Mouse (Mus musculus) CH12.LX (cell line): ENCODE results near the gene Ythdf1. TPM values are rescaled to one million over a fixed set of nuclear protein-coding genes. Genes with fewer than 3 reads are reported as not detected.

ENCODE experiments used
- DNase-seq: peaks from one replicate; pipeline ENCODE4 v3.0.0-alpha.2; 2013; ENCODE audit errors: extremely low read depth
- H3K27ac ChIP-seq: 2 replicates; pipeline ENCODE4 v1.5.1; 2012; ENCODE audit warnings: low read depth, mild to moderate bottlenecking, control low read depth, moderate library complexity; ENCODE audit not compliant: insufficient read depth
- H3K27me3 ChIP-seq: replicated peaks from 2 replicates; pipeline ENCODE3; 2012; ENCODE audit warnings: inconsistent platforms
- H3K36me3 ChIP-seq, 2 experiments: replicated peaks in 1 of 2; 2 replicates each; pipeline versions ENCODE3 to v1.6.1; 2012; ENCODE audit warnings: inconsistent platforms in 1 of 2, low read length in 1 of 2, mild to moderate bottlenecking in 1 of 2, mixed read lengths in 1 of 2, moderate library complexity in 1 of 2; ENCODE audit not compliant: control insufficient read depth in 1 of 2, insufficient read depth in 1 of 2
- H3K4me1 ChIP-seq, 2 experiments: 2 replicates each; pipeline ENCODE4 v1.6.1; 2012; ENCODE audit warnings: inconsistent platforms in 1 of 2, moderate library complexity in 1 of 2; ENCODE audit not compliant: insufficient read depth in 2 of 2, control insufficient read depth in 1 of 2
- H3K4me2 ChIP-seq: 2 replicates; pipeline ENCODE4 v1.6.1; 2012; ENCODE audit warnings: low read depth, mild to moderate bottlenecking, control low read depth; ENCODE audit not compliant: poor library complexity, insufficient read depth, severe bottlenecking
- H3K4me3 ChIP-seq, 3 experiments: fragments of 150-350 bp in 1 of 3; sonication (generic) in 1 of 3; replicated peaks in 1 of 3; 2 replicates each; pipeline versions ENCODE3 to v1.5.1; 2011 to 2012; ENCODE audit warnings: low read depth in 2 of 3, low read length in 2 of 3, mild to moderate bottlenecking in 2 of 3, moderate library complexity in 2 of 3, control low read depth in 1 of 3, improper control_type of control experiment in 1 of 3, inconsistent platforms in 1 of 3, mixed read lengths in 1 of 3; ENCODE audit not compliant: poor library complexity in 1 of 3
- H3K79me2 ChIP-seq: replicated peaks from 2 replicates; pipeline ENCODE4 v1.6.1; 2012; ENCODE audit warnings: mild to moderate bottlenecking, moderate library complexity; ENCODE audit not compliant: control insufficient read depth, poor library complexity, insufficient read depth, severe bottlenecking; ENCODE audit errors: extremely low read depth
- H3K9ac ChIP-seq: 2 replicates; pipeline ENCODE4 v1.6.1; 2012; ENCODE audit warnings: low read depth, mild to moderate bottlenecking, control low read depth, moderate library complexity; ENCODE audit not compliant: insufficient read depth
- H3K9me3 ChIP-seq: replicated peaks from 2 replicates; pipeline ENCODE3; 2012; ENCODE audit warnings: low read length, inconsistent platforms, mixed read lengths
- BHLHE40 ChIP-seq: IDR thresholded peaks from 2 replicates; pipeline ENCODE4 v1.6.1; 2011; ENCODE audit warnings: mild to moderate bottlenecking, low read depth, low read length, improper control_type of control experiment
- CHD2 ChIP-seq: IDR thresholded peaks from 2 replicates; pipeline ENCODE4 v1.6.1; 2011; ENCODE audit warnings: low read length, improper control_type of control experiment
- CTCF ChIP-seq, 2 experiments: IDR thresholded peaks in 1 of 2; conservative IDR thresholded peaks in 1 of 2; 2 replicates each; pipeline ENCODE4 v1.5.1; 2011 to 2012; ENCODE audit warnings: low read depth in 2 of 2, low read length in 2 of 2, improper control_type of control experiment in 1 of 2, inconsistent platforms in 1 of 2, mild to moderate bottlenecking in 1 of 2, moderate library complexity in 1 of 2
- E2F4 ChIP-seq: IDR thresholded peaks from 2 replicates; pipeline ENCODE4 v1.6.1; 2011; ENCODE audit warnings: low read depth, low read length, improper control_type of control experiment; ENCODE audit not compliant: insufficient replicate concordance
- ELF1 ChIP-seq: IDR thresholded peaks from 2 replicates; pipeline ENCODE4 v1.6.1; 2014; ENCODE audit warnings: low read depth, mild to moderate bottlenecking, inconsistent platforms, low read length, improper control_type of control experiment
- EP300 ChIP-seq: IDR thresholded peaks from 2 replicates; pipeline ENCODE4 v1.6.1; 2011; ENCODE audit warnings: low read length, improper control_type of control experiment
- ETS1 ChIP-seq: conservative IDR thresholded peaks from 2 replicates; pipeline ENCODE4 v1.6.1; 2012; ENCODE audit warnings: low read depth, mild to moderate bottlenecking, inconsistent platforms, low read length, improper control_type of control experiment, moderate library complexity
- HCFC1 ChIP-seq: IDR thresholded peaks from 2 replicates; pipeline ENCODE4 v1.6.1; 2012; ENCODE audit warnings: low read depth, mild to moderate bottlenecking, inconsistent platforms, low read length, improper control_type of control experiment
- IRF4 ChIP-seq: IDR thresholded peaks from 2 replicates; pipeline ENCODE4 v1.6.1; 2014; ENCODE audit warnings: low read depth, mild to moderate bottlenecking, inconsistent platforms, low read length, improper control_type of control experiment
- JUN ChIP-seq: IDR thresholded peaks from 2 replicates; pipeline ENCODE4 v1.6.1; 2011; ENCODE audit warnings: low read depth, mild to moderate bottlenecking, low read length, improper control_type of control experiment, moderate library complexity; ENCODE audit not compliant: insufficient read depth
- JUND ChIP-seq: conservative IDR thresholded peaks from 2 replicates; pipeline ENCODE4 v1.6.1; 2011; ENCODE audit warnings: low read depth, low read length, improper control_type of control experiment
- KAT2A ChIP-seq: IDR thresholded peaks from 2 replicates; pipeline ENCODE4 v1.6.1; 2012; ENCODE audit warnings: low read length, improper control_type of control experiment, inconsistent platforms; ENCODE audit not compliant: insufficient replicate concordance
- MAFK ChIP-seq: IDR thresholded peaks from 2 replicates; pipeline ENCODE4 v1.6.1; 2011; ENCODE audit warnings: low read length, improper control_type of control experiment; ENCODE audit not compliant: insufficient replicate concordance
- MAZ ChIP-seq: IDR thresholded peaks from 2 replicates; pipeline ENCODE4 v1.6.1; 2012; ENCODE audit warnings: low read depth, mild to moderate bottlenecking, inconsistent platforms, low read length, improper control_type of control experiment, moderate library complexity
- MEF2A ChIP-seq: IDR thresholded peaks from 2 replicates; pipeline ENCODE4 v1.6.1; 2014; ENCODE audit warnings: low read depth, mild to moderate bottlenecking, inconsistent platforms, low read length, improper control_type of control experiment, borderline replicate concordance
- MYC ChIP-seq: IDR thresholded peaks from 2 replicates; pipeline ENCODE4 v1.6.1; 2011; ENCODE audit warnings: low read depth, mild to moderate bottlenecking, improper control_type of control experiment, low read length
- POLR2A ChIP-seq: IDR thresholded peaks from 2 replicates; pipeline ENCODE4 v1.6.1; 2011; ENCODE audit warnings: low read depth, mild to moderate bottlenecking, improper control_type of control experiment, low read length
- RAD21 ChIP-seq: IDR thresholded peaks from 2 replicates; pipeline ENCODE4 v1.6.1; 2011; ENCODE audit warnings: low read depth, mild to moderate bottlenecking, low read length, improper control_type of control experiment, moderate library complexity
- RCOR1 ChIP-seq: conservative IDR thresholded peaks from 2 replicates; pipeline ENCODE4 v1.6.1; 2012; ENCODE audit warnings: low read depth, mild to moderate bottlenecking, inconsistent platforms, low read length, improper control_type of control experiment
- SMC3 ChIP-seq: IDR thresholded peaks from 2 replicates; pipeline ENCODE4 v1.6.1; 2011; ENCODE audit warnings: low read depth, low read length, improper control_type of control experiment
- TCF12 ChIP-seq: IDR thresholded peaks from 2 replicates; pipeline ENCODE4 v1.6.1; 2014; ENCODE audit warnings: low read depth, mild to moderate bottlenecking, inconsistent platforms, low read length, improper control_type of control experiment
- UBTF ChIP-seq: IDR thresholded peaks from 2 replicates; pipeline ENCODE4 v1.6.1; 2012; ENCODE audit warnings: low read depth, mild to moderate bottlenecking, inconsistent platforms, low read length, improper control_type of control experiment, moderate library complexity
- USF1 ChIP-seq: IDR thresholded peaks from 2 replicates; pipeline ENCODE4 v1.6.1; 2014; ENCODE audit warnings: low read depth, mild to moderate bottlenecking, inconsistent platforms, low read length, improper control_type of control experiment
- ZKSCAN1 ChIP-seq: IDR thresholded peaks from 2 replicates; pipeline ENCODE4 v1.6.1; 2012; ENCODE audit warnings: low read depth, inconsistent platforms, low read length, improper control_type of control experiment, borderline replicate concordance
- dilution Hi-C: fragments of 300-500 bp; cut with MboI; formaldehyde crosslinking; loops from 2 replicates; pipeline ENCODE4 v1.14.3; 2020; ENCODE audit warnings: low sequenced_read_pairs; ENCODE audit not compliant: extremely low pct_unique_long_range_greater_than_20kb, extremely low pct_ligation_motif_present
- in situ Hi-C: fragments of 300-500 bp; cut with MboI; formaldehyde crosslinking; loops from 3 replicates; pipeline ENCODE4 v1.14.3; 2019; ENCODE audit warnings: low sequenced_read_pairs, low pct_ligation_motif_present, low pct_unique_long_range_greater_than_20kb, mixed read lengths
- polyA plus RNA-seq: library from polyadenylated mRNA; unstranded; fragments of >175 nt; gene quantifications from 2 replicates; pipeline ENCODE4 v1.2.1, GENCODE M21; 2012; ENCODE audit warnings: low read depth; ENCODE audit not compliant: insufficient read length
- total RNA-seq, 2 experiments: library from RNA; depleted of rRNA; stranded (reverse); fragments of 300-350 nt in 1 of 2; fragments of >200 nt in 1 of 2; gene quantifications; 2 replicates each; pipeline ENCODE4 v1.2.3; 2012 to 2014

Gene Ythdf1
- total and polyA plus RNA-seq, 3 experiments = 27.5 to 67.0 (median 42.5) TPM

- no peak for DNase-seq
- no peak overlapping the region for H3K4me3 ChIP-seq
- no peaks in the 10 kb centered on the region for H3K36me3 ChIP-seq
- peaks cover 30% of the 10 kb centered on the region for H3K27me3 ChIP-seq
- H3K27ac ChIP-seq = no peak overlapping the region
- no peak for TF ChIP-seq USF1
- no peaks in the 10 kb centered on the region for H3K79me2 ChIP-seq
- H3K9ac ChIP-seq = no peak overlapping the region
- H3K4me1 ChIP-seq = no peaks in the 10 kb centered on the region
- dilution Hi-C loops = no loop called here
- no peak overlapping the region for H3K4me2 ChIP-seq
- in situ Hi-C loops = no loop called here
- peaks cover 43% of the 10 kb centered on the region for H3K9me3 ChIP-seq
Observed at GRCm38 (mm10) chr2:180894029-180894623, 26.6 kb downstream of the Ythdf1 start.

GRCm38 (mm10) chr2:180893537-180894028, 27.2 kb downstream of the Ythdf1 start:
- no peak for DNase-seq
- H3K9me3 ChIP-seq = peaks cover 43% of the 10 kb centered on the region
- dilution Hi-C loops (no loop called here), in situ Hi-C loops (no loop called here)
- no peak overlapping the region for H3K27ac ChIP-seq
- TF ChIP-seq CHD2 = no peak
- no peak for TF ChIP-seq JUN
- TF ChIP-seq MAFK = no peak
- no peak for TF ChIP-seq CTCF (conservative IDR thresholded peaks at IDR 0.05 in 1 of 2, IDR thresholded peaks at IDR 0.05 in 1 of 2; ENCODE audit: low read depth in 2 of 2, low read length in 2 of 2)
- no peak for TF ChIP-seq RCOR1
- no peak for TF ChIP-seq UBTF
- no peak for TF ChIP-seq TCF12
- no peak for TF ChIP-seq ETS1
- TF ChIP-seq E2F4 = no peak
- TF ChIP-seq JUND = no peak
- H3K27me3 ChIP-seq = peaks cover 35% of the 10 kb centered on the region
- H3K79me2 ChIP-seq = no peaks in the 10 kb centered on the region
- H3K4me2 ChIP-seq = no peak overlapping the region
- H3K4me3 ChIP-seq = no peak overlapping the region
- H3K36me3 ChIP-seq = no peaks in the 10 kb centered on the region
- H3K9ac ChIP-seq = no peak overlapping the region
- no peaks in the 10 kb centered on the region for H3K4me1 ChIP-seq

- Histone ChIP-seq H3K9ac (no peak overlapping the region), H3K36me3 (no peaks in the 10 kb centered on the region), H3K27me3 (peaks cover 39% of the 10 kb centered on the region), H3K9me3 (peaks cover 43% of the 10 kb centered on the region), H3K27ac (no peak overlapping the region), H3K4me2 (no peak overlapping the region), H3K79me2 (no peaks in the 10 kb centered on the region), H3K4me1 (no peaks in the 10 kb centered on the region), H3K4me3 (no peak overlapping the region)
- dilution Hi-C loops (no loop called here), in situ Hi-C loops (no loop called here)
- no peak for DNase-seq
- TF ChIP-seq MAZ (no peak), IRF4 (no peak), HCFC1 (no peak), MYC (no peak), ELF1 (no peak), MEF2A (no peak), POLR2A (no peak), CTCF (conservative IDR thresholded peaks at IDR 0.05 in 1 of 2, IDR thresholded peaks at IDR 0.05 in 1 of 2; ENCODE audit: low read depth in 2 of 2, low read length in 2 of 2) (no peak), BHLHE40 (no peak), JUND (no peak), JUN (no peak), EP300 (no peak), SMC3 (no peak), RAD21 (no peak), TCF12 (no peak), ZKSCAN1 (no peak), ETS1 (no peak), KAT2A (no peak)
Observed at GRCm38 (mm10) chr2:180892841-180893521, 27.8 kb downstream of the Ythdf1 start.
